Mouse (Mus musculus) midbrain, embryonic 13.5 days (tissue): ENCODE data around the gene Stxbp2. TPM values are rescaled to one million over a fixed set of nuclear protein-coding genes. Genes with fewer than 3 reads are reported as not detected.
A peak's percentile ranks its signal among the peaks of the same experiment; 100 is the strongest.
"Not testable (repeated sequence)": the region's sequence is repeated elsewhere in the genome, so short reads cannot be mapped to it uniquely, and the experiment has no call there.

ENCODE experiments used
- ATAC-seq: fragments of 200-750 bp; cut with Nextera tagmentation; 2 replicates; pipeline ENCODE4 v1.8.0; 2017; ENCODE audit warnings: mild to moderate bottlenecking, moderate TSS enrichment, moderate library complexity
- H3K27ac ChIP-seq: fragments of 300-500 bp; sonication (generic); 2 replicates; pipeline ENCODE4 v1.5.1; 2015; ENCODE audit warnings: inconsistent platforms, mild to moderate bottlenecking, moderate library complexity
- H3K27me3 ChIP-seq: fragments of 300-500 bp; sonication (generic); 2 replicates; pipeline ENCODE4 v1.6.1; 2015; ENCODE audit warnings: mild to moderate bottlenecking, inconsistent platforms
- H3K36me3 ChIP-seq: fragments of 300-500 bp; sonication (generic); 2 replicates; pipeline ENCODE4 v1.6.1; 2015; ENCODE audit warnings: mild to moderate bottlenecking, inconsistent platforms
- H3K4me1 ChIP-seq: fragments of 300-500 bp; sonication (generic); replicated peaks from 2 replicates; pipeline ENCODE4 v1.6.1; 2015; ENCODE audit warnings: inconsistent platforms
- H3K4me2 ChIP-seq: fragments of 300-500 bp; sonication (generic); replicated peaks from 2 replicates; pipeline ENCODE4 v1.6.1; 2015; ENCODE audit warnings: moderate library complexity, mild to moderate bottlenecking, inconsistent platforms
- H3K4me3 ChIP-seq: fragments of 300-500 bp; sonication (generic); replicated peaks from 2 replicates; pipeline ENCODE4 v1.5.1; 2015; ENCODE audit warnings: mild to moderate bottlenecking, inconsistent platforms
- H3K9ac ChIP-seq: fragments of 300-500 bp; sonication (generic); replicated peaks from 2 replicates; pipeline ENCODE4 v1.6.1; 2015; ENCODE audit warnings: mild to moderate bottlenecking, inconsistent platforms
- H3K9me3 ChIP-seq: fragments of 300-500 bp; sonication (generic); 2 replicates; pipeline ENCODE4 v1.6.1; 2016; ENCODE audit warnings: mild to moderate bottlenecking, inconsistent platforms
- WGBS: fragments of 180-500 bp; shearing (Covaris S2); methylation state at CpG from one replicate; pipeline ENCODE4 v1.1.7; 2015; 5-methylcytosine and 5-hydroxymethylcytosine counted together
- polyA plus RNA-seq: library from polyadenylated mRNA; unstranded; fragments of >200 nt; fragmentation: Nextera tagmentation; extraction: Ambion mirVana; gene quantifications from 2 replicates; pipeline ENCODE4 v1.2.1, GENCODE M21; 2015

The Stxbp2 gene
- polyA plus RNA-seq, result 28.8 and 31.3 TPM in 2 replicates

DNA sequence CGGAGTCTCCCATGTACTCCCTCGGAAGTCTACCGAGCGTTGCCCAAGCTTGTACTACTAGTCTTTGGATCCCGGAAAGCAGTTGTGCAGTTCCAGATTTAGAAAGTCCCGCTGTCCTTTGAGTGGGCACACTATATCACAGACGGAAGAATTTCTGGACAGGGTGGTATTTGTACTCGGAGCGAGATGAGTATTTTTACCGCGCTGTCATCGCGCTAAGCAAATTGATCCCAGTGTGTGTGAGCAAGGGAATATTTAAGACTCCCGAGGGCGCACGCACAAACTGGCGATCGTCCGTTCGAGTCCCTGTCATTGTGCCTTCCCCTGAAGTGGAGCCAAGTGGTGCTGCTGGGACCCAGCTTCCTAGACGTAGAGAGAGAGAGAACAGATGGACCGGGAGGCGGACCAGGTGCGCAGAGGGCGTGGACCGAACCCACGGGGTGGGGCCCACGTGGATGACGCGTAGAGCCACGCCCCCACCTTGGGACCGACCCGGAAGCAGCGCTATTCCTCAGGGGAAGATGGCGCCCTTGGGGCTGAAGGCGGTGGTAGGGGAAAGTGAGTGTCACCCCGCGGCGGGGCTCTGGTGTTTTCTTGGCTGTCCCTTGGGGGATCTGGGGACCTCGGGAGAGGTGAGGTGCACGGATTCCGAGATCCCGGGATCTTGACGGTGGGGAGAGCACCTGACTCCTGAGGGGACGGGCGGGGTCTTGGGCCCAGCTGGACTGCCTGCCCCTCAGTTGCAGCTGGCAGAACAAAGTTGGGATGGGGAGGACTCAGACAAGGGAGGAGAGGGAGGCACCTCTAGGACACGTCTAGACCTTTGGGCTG is at the start of gene Stxbp2:
Gene Stxbp2 (plus strand): TSS at position 309 of the 831 bp plus-strand sequence.
- 6% methylated on average over 47 of the region's 47 CpGs for WGBS
- H3K4me3 ChIP-seq, result peak within 1 kb of the TSS; percentile 52
- H3K27ac ChIP-seq, result no peak within 1 kb of the TSS
- no peaks in the 10 kb centered on the region for H3K9me3 ChIP-seq
- peak within 1 kb of the TSS; percentile 71 for H3K4me2 ChIP-seq
- no peaks in the 10 kb centered on the region for H3K36me3 ChIP-seq
- peak; percentile 73 for ATAC-seq
- H3K27me3 ChIP-seq, result peaks cover 28% of the 10 kb centered on the region
- peak within 1 kb of the TSS; percentile 56; the same call in 1 of the 2 replicates for H3K9ac ChIP-seq
- H3K4me1 ChIP-seq, result peaks cover 8% of the 10 kb centered on the region

DNA sequence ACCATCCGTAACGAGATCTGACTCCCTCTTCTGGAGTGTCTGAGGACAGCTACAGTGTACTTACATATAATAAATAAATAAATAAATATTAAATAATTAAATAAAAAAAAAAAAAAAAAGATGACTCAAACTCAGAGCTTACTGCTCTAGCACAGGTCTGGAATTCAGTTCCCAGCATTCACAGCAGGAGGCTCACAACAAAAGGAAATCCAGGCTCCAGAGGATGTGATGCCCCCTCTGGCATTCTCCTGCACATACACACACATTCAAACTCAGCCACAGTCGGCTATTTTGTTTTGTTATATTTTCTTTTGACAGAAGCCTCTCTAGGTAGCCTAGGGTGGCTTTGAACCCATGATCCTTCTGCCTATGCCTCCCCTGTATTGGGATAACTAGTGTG is 48.8 kb upstream of the Stxbp2 start:
- H3K27me3 ChIP-seq, H3K4me3 ChIP-seq, H3K27ac ChIP-seq, H3K4me1 ChIP-seq, H3K36me3 ChIP-seq, H3K4me2 ChIP-seq, H3K9ac ChIP-seq, H3K9me3 ChIP-seq, ATAC-seq: not testable (repeated sequence)
- WGBS, result 81% methylated on average over 1 of the region's 3 CpGs

DNA sequence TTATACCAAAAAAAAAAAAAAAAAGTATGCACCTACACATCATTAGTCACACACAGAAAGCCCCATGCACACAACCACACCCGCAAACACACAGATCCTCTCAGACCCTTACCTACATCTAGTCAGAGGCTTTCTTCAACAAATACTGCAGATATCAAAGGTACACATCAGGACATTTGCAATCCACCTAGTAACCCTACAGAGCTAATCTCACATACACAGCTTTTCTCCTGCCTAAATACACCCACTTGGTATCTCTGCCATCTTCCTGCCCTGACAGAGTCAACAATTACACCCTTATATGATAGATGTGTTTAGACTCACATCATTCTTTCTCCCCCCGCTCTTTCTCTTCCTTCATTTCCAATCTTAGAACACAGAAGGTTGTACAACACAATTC is 44.3 kb upstream of the Stxbp2 start:
- ATAC-seq, result no peak

DNA sequence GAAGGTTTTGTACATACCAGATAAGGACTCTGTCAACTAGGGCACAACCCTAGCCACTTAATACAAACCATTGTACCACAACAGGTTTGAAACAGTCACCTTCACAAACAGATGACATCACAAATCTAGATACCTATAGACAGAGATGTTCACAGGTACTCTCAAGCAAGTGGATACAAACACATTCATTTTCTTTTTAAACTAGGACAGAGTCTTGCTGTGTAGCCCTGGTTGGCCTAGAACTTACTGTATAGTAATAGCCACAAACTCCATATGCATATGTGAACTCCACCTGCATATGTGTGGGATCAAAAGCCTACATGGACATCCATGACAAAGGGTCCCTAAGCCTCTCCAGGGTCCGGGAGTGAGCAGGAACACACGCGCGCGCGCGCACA is 43.8 kb upstream of the Stxbp2 start, which contains the start of gene Camsap3:
Gene Camsap3 (plus strand): TSS at position 301 of the 398 bp plus-strand sequence.
- H3K27ac ChIP-seq, result peak within 1 kb of the TSS; percentile 86
- peak within 1 kb of the TSS; percentile 86 for H3K4me3 ChIP-seq
- H3K36me3 ChIP-seq, result no peaks in the 10 kb centered on the region
- H3K4me2 ChIP-seq, result peak within 1 kb of the TSS; percentile 79
- ATAC-seq, result no peak
- peaks cover 10% of the 10 kb centered on the region for H3K4me1 ChIP-seq
- H3K27me3 ChIP-seq, result no peaks in the 10 kb centered on the region
- no peaks in the 10 kb centered on the region for H3K9me3 ChIP-seq
- 4% methylated on average over 7 of the region's 7 CpGs for WGBS
- H3K9ac ChIP-seq, result peak within 1 kb of the TSS; percentile 90

More for the DNA sequence above, 44.3 kb upstream of the Stxbp2 start:
- Histone ChIP-seq H3K27me3 (no peaks in the 10 kb centered on the region), H3K4me1 (peaks cover 10% of the 10 kb centered on the region), H3K36me3 (no peaks in the 10 kb centered on the region), H3K4me2 (no peak overlapping the region), H3K27ac (no peak overlapping the region), H3K4me3 (no peak overlapping the region), H3K9ac (no peak overlapping the region), H3K9me3 (no peaks in the 10 kb centered on the region)
- WGBS, result 89% methylated on average over 2 of the region's 2 CpGs

DNA sequence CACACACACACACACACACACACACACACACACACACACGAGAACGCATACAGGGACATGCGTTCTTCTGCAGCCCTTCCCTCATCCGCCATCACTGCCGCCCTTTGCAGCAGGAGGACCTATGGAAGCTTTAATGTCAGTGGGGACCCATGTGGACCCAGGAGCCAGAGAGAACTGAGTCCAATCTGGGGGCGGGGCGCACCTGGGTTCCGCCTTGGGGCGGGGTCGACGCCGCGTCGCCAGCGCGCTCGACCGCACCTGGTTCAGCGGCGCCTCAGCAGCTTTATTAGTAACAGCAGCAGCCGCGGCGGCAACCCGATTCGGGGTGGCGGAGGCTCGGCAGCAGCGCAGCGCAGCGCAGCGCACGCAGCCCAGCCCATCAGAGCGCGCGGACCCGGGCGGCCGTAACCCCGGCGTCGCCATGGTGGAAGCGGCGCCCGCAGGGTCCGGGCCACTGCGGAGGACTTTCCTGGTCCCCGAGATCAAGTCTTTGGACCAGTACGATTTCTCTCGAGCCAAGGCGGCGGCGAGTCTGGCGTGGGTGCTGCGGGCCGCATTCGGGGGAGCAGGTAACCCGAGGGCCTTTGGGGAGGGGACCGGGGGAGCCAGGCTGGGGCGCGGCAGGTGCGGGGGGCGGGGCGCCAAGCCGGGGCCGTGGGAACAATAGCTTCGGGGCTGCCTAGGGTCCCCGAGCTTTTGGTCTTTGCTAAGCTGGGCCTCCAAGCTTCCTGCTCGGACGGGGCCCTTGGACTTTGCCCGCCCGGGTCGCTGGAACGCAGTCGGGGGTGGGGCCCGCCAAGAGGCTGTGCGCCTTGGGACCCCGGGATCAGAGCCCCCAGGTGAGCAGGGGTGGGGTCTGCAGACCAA is 43.1 kb upstream of the Stxbp2 start:
- H3K27me3 ChIP-seq, result no peaks in the 10 kb centered on the region
- H3K4me2 ChIP-seq, result peak overlapping the region; percentile 79
- peak overlapping the region; percentile 86 for H3K27ac ChIP-seq
- H3K36me3 ChIP-seq, result no peaks in the 10 kb centered on the region
- H3K4me3 ChIP-seq, result peak overlapping the region; percentile 86
- WGBS, result under 1% methylated on average over 76 of the region's 77 CpGs
- peaks cover 10% of the 10 kb centered on the region for H3K4me1 ChIP-seq
- H3K9ac ChIP-seq, result peak overlapping the region; percentile 90
- no peaks in the 10 kb centered on the region for H3K9me3 ChIP-seq
- ATAC-seq, result peak; percentile 79

DNA sequence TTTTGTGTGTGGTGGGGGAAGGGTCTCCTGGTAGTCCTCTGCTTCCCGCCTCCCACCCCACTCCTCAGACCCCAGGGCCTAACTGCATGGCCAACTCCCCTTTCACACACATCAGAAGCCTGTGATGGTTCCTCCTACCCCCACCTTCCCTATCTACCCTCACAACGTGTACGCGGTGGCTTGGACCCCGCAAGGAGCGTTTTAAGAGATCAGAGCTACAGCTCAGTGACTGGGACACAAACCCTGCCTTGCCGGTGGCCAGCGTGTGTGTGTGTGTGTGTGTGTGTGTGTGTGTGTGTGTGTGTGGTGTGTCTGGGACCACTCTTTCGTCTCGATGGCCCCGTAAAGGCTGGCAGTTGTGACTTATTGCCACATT is 42.5 kb upstream of the Stxbp2 start:
- H3K36me3 ChIP-seq, result no peaks in the 10 kb centered on the region
- WGBS, result 2% methylated on average over 11 of the region's 11 CpGs
- H3K4me2 ChIP-seq, result peak overlapping the region; percentile 79
- ATAC-seq, result peak; percentile 73
- peak overlapping the region; percentile 90 for H3K9ac ChIP-seq
- no peaks in the 10 kb centered on the region for H3K9me3 ChIP-seq
- H3K27ac ChIP-seq, result peak overlapping the region; percentile 86
- peaks cover 10% of the 10 kb centered on the region for H3K4me1 ChIP-seq
- H3K4me3 ChIP-seq, result peak overlapping the region; percentile 86
- H3K27me3 ChIP-seq, result no peaks in the 10 kb centered on the region

DNA sequence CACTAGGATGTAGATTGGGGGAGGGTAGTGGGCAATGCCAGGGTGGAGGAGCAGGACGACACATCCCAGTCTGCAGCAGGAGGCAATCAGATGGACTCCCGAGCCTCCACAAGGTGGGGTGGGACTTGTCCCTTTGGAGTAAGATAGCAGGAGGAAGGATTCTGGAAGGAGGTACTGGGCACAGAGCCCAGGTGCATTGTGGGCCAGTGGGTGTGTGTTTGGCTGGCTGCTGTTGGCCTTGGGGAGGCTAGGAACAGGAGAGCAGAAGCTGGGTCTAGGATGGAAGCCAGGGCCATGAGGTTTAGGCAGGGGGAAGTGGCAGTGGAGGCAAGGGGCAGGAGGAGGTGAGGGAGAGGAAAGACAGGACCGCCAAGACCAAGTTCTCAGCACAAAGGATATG is 37.3 kb upstream of the Stxbp2 start:
- 76% methylated on average over 3 of the region's 3 CpGs for WGBS
- no peak overlapping the region for H3K4me2 ChIP-seq
- 0 out of 2 replicates have a peak overlapping the region, but pooled peaks have one; percentile 11 for H3K9ac ChIP-seq
- peaks cover 8% of the 10 kb centered on the region for H3K36me3 ChIP-seq
- H3K9me3 ChIP-seq, result no peaks in the 10 kb centered on the region
- ATAC-seq, result no peak
- no peak overlapping the region for H3K27ac ChIP-seq
- H3K4me3 ChIP-seq, result no peak overlapping the region
- H3K4me1 ChIP-seq, result peaks cover 13% of the 10 kb centered on the region
- H3K27me3 ChIP-seq, result no peaks in the 10 kb centered on the region

DNA sequence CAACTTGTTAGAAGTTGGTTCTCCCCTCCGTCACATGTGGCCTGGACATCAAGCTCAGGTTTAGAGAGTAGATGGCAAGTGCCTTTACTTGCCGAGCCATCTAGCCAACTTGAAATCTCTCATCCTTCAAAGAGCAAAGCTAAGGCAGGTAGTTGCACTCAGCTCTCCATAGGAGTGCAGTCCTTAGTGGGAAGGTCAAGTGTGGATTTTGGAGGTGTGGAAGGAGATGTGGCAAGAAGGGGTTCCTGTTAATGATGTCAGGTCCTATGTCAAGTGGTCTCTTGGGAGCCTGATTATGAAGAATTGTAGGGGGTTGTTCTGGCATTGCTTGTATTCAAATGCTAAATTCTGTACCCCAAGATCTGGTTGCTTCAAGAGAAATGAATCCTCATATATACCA is 36.3 kb upstream of the Stxbp2 start:
- WGBS, result 89% methylated on average over 2 of the region's 2 CpGs

DNA sequence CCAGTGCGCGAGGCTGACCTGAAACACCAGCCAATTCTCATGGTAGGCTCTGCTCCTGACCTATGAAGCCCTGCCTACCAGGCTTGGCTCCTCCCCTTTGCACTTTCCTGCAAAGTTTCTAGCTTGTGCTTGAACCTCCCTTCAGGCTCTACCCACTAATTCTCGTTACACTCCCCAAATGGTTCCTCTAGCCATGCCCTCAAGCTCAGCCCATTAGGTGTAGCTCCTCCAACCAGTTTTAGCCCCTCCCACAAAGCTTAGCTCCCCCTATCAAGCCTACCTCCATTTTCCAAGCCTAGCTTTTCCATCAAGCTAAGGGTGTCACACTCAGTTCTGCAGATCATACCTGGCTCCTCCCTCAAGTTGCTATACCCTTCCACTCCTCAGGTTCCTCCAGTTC is 32.7 kb upstream of the Stxbp2 start:
- no peaks in the 10 kb centered on the region for H3K9me3 ChIP-seq
- WGBS, result 85% methylated on average over 3 of the region's 3 CpGs
- H3K27me3 ChIP-seq, result no peaks in the 10 kb centered on the region
- H3K27ac ChIP-seq, result no peak overlapping the region
- H3K9ac ChIP-seq, result no peak overlapping the region
- H3K4me1 ChIP-seq, result 0 out of 2 replicates have a peak, but pooled peaks cover 6% of the 10 kb centered on the region
- peaks cover 53% of the 10 kb centered on the region for H3K36me3 ChIP-seq
- no peak overlapping the region for H3K4me2 ChIP-seq
- ATAC-seq, result no peak; the same call in 1 of the 2 replicates
- H3K4me3 ChIP-seq, result no peak overlapping the region

More for the DNA sequence above, 36.3 kb upstream of the Stxbp2 start:
- ATAC-seq, result no peak
- Histone ChIP-seq H3K9ac (no peak overlapping the region), H3K27ac (no peak overlapping the region), H3K27me3 (no peaks in the 10 kb centered on the region), H3K9me3 (no peaks in the 10 kb centered on the region), H3K36me3 (peaks cover 18% of the 10 kb centered on the region), H3K4me2 (no peak overlapping the region), H3K4me3 (no peak overlapping the region), H3K4me1 (0 out of 2 replicates have a peak, but pooled peaks cover 6% of the 10 kb centered on the region)

DNA sequence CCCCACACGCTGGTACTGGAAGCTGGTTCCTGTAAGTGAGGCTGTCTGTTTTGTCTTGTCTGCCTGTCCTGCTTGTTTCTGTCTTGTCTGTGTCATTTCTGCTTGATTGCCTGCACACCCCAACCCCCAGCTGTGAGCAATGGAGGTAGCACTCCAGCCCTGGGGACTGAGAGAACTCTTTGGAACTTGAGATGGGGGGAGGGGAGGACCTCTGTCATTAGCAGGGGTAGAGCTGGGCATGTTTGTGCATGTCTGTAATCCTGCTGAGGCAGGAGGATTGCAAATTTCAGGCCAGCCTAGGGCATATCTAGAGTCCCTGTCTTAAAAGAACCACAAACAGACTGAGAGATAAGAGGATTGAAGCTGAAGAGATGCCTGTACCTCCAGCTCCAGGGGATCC is 31.5 kb upstream of the Stxbp2 start:
- Histone ChIP-seq H3K36me3 (peaks cover 64% of the 10 kb centered on the region), H3K4me2 (no peak overlapping the region), H3K4me1 (no peaks in the 10 kb centered on the region), H3K4me3 (no peak overlapping the region), H3K27ac (no peak overlapping the region), H3K9ac (no peak overlapping the region), H3K9me3 (no peaks in the 10 kb centered on the region), H3K27me3 (no peaks in the 10 kb centered on the region)
- no peak for ATAC-seq
- 92% methylated on average over 1 of the region's 1 CpGs for WGBS

DNA sequence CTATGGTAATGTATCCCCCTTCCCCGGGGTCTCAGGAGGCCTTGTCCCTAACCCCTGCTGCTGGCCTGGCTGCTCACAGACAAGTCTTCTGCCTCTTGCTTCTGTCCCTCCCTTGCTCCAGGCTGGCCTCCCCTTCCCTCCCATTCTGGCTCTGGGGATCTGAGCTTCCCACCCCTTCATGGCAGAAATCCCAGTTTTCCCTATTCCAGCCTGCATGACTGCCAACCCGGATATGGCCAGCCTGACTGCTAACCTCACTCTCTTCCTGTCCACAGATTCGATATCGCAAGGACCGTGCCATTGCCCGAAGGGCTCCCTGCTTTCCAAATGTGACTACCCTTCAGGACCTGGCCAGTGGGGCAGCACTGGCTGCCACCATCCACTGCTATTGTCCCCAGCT is 30.4 kb upstream of the Stxbp2 start:
- no peak overlapping the region for H3K27ac ChIP-seq
- no peak for ATAC-seq
- no peak overlapping the region for H3K4me2 ChIP-seq
- H3K9me3 ChIP-seq, result no peaks in the 10 kb centered on the region
- H3K36me3 ChIP-seq, result peaks cover 75% of the 10 kb centered on the region
- H3K4me3 ChIP-seq, result no peak overlapping the region
- no peaks in the 10 kb centered on the region for H3K27me3 ChIP-seq
- H3K4me1 ChIP-seq, result no peaks in the 10 kb centered on the region
- H3K9ac ChIP-seq, result no peak overlapping the region
- 96% methylated on average over 6 of the region's 6 CpGs for WGBS

DNA sequence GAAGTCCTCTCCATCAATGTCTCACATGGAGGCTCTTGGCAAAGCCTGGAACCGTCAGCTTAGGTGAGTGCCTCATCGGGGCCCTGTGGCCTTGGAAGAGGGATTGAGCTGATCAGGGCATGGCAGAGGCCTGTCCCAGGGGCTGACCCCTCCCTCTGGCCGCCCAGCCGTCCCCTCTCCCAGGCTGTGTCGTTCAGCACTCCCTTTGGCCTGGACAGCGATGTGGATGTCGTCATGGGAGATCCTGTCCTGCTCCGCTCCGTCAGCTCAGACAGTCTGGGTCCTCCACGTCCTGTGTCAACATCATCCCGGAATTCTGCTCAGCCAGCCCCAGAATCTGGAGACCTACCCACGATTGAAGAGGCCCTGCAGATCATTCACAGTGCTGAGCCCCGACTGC is 27.3 kb upstream of the Stxbp2 start:
- 85% methylated on average over 13 of the region's 13 CpGs for WGBS
- H3K9me3 ChIP-seq, result no peaks in the 10 kb centered on the region
- H3K36me3 ChIP-seq, result peaks cover 98% of the 10 kb centered on the region
- H3K9ac ChIP-seq, result no peak overlapping the region
- no peak overlapping the region for H3K27ac ChIP-seq
- no peak for ATAC-seq
- no peak overlapping the region for H3K4me3 ChIP-seq
- no peaks in the 10 kb centered on the region for H3K4me1 ChIP-seq
- H3K4me2 ChIP-seq, result no peak overlapping the region
- no peaks in the 10 kb centered on the region for H3K27me3 ChIP-seq
